Mouse (Mus musculus) MN1 (cell line): ENCODE data around the gene Pld1.

Experiments used
- DNase-seq: peaks from one replicate; pipeline ENCODE4 v3.0.0-alpha.2; 2016; ENCODE audit warnings: low spot score

Pld1 gene

DNA sequence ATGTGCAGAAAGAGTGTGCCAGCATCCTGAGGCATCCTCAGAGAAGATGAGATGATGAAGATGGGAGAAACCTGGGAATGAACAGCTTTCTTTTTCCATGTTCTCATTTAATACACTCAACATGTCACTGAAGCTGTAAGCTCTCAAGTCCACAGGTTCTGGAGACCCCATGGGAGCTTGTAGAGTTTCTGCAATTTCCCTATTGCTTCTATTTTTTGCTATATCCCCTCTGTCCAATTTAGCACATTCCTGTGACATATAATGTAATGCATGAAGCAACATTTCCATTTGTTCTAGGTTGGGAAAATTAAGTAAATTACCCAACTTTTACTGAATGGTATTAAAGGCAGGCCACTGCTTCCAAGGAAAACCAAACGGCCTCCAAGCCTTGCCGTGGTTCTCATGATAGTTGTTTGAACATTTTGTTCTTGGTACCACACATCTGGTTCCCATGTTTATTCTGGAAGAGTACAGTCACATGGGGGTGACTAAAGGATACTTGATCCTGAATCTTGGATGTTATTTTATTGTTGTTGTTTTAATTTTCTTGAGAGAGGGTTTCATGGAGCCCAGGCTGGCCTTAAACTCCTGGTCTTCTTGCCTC is 52.7 kb downstream of the Pld1 start:
- DNase-seq: no peak

GRCm38 (mm10) chr3:27994175-27994990 is 55.9 kb downstream of the Pld1 start:
- DNase-seq: no peak

DNA sequence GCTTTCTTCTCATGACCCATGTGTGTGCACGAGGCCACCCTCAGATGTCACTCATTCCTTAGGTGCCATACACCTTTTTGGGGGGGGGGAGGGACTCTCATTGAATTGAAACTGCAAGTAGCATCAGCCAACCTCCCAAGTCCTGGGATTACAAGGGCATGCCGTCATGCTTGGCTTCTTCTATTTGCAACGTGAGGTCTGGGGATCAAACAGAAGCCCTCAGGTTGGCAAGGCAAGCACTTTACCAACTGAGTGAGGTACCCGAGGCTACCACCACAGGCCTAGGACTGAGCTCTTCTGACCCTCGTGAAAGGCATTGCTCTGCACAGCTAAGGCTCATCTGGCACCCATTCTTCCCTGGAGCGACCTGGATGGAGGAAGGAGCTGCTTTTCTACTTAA is 65.8 kb downstream of the Pld1 start:
- no peak for DNase-seq

DNA sequence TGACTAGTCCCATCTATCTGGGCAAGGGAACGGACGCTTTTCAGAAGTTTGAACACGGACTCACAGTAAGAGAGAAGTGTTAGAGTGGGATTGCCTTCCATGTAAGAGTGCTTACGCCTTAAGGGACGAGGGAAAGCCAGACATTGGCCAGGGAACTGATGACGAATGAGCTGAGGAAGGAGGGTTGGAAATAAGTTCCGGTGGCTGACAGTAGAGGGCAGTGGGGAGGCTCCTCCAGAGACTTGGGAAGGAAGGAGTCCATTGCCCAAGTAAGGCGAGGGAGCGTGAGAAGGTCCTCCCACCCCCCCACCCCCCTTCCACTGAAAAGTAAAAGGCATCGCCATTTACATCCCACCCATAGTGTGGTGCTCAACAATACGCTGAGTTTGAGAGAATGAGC is 69.2 kb downstream of the Pld1 start:
- no peak for DNase-seq

- DNase-seq: no peak
These were observed 69.9 kb downstream of the Pld1 start for GRCm38 (mm10) chr3:28008369-28008768.

GRCm38 (mm10) chr3:28012177-28012576 is 73.7 kb downstream of the Pld1 start:
- no peak for DNase-seq

DNA sequence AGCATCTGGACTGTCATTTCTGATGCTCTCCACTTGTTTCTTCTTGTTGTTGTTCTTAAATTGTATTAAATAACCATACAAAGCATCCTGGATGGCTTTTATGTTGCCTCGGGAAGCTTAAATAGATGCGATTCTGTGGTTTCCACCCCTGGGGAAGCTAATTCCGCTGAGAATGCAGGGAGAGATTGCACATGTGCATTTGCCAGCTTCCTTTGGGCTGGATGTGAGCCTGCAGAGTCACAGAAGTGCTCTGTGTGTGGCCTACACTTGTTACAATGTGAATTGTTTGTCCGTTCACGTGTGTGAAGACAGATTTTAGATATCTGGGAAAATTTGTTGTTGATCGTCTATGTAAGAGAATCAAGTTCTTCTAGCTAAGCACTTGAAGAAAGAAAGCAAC is 74.9 kb downstream of the Pld1 start:
- DNase-seq: no peak

DNA sequence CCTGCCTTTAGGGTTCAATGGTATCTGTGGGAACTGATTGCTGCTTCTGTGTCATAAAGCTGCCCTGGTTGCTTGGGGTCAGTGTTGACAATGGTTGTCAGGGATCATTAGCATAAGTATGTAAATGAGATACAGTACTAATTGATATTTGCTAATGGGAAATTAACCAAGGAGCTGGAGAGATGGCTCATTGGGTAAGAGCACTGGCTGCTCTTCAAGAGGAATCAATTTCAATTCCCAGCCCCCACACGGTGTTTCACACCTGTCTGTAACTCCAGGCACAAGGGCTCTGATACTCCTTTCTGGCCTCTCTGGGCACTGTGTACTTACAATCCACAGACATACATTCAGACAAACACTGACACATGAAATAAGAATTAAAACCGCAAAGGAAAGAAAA is 78.5 kb downstream of the Pld1 start:
- DNase-seq: no peak

GRCm38 (mm10) chr3:28019727-28020126 is 81.2 kb downstream of the Pld1 start:
- no peak for DNase-seq

DNA sequence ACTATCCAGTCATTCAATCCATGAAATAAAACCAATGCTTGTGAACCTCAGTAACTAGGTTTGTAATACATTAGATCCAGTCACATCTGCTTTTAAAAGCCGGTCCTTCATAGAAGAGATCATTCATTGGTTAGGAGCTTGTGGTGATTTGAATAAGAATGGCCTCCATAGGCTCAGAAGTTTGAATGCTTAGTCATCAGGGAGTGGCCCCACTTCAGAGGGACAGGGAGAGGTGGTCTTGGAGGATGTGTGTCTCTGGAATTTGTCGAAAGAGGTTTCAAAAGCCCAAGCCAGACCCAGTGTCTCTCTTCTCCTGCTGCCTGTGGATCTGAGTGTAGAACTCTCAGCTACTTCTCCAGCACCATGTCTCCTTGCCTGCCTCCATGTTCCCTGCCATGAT is 81.9 kb downstream of the Pld1 start:
- no peak for DNase-seq

DNA sequence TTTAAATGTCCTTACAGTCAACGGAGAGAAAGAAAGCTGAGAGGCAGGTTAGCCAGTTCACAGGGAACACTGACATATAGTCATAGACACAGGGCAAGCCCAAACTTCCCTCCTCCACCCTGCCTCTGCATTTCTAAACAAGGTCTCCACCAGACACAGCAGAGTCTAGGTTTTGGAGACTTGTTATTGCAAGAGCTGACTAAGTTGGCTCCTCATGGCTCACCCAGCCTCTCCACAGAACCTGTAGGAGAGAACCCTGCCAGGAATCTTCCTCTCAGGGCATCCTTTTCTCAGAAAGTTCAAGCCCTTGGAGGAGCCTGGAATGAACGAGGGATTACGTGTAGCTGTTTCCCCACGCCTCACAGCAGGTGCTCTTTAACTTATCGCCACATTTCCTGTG is 83.7 kb downstream of the Pld1 start:
- DNase-seq: no peak

- no peak for DNase-seq
These were observed 88.4 kb downstream of the Pld1 start for GRCm38 (mm10) chr3:28026876-28027275.

DNA sequence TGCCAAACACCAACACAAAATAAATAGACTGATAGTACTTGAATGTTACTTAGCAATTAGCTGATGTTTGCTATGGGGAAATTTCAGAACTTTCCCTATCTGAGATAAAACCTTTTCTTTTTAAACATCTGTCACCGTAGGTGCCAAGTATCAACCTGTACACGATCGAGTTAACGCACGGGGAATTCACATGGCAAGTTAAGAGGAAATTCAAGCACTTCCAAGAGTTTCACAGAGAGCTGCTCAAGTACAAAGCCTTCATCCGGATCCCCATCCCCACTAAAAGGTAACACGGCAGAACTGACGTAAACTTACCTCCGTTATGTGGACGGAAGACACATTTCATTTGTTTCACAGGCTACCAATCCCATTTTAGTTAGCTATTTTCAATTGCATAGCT is 90.0 kb downstream of the Pld1 start:
- no peak for DNase-seq

GRCm38 (mm10) chr3:28030860-28031259 is 92.4 kb downstream of the Pld1 start:
- DNase-seq: no peak

- no peak for DNase-seq
These were observed 93.2 kb downstream of the Pld1 start for GRCm38 (mm10) chr3:28031643-28032243.

DNA sequence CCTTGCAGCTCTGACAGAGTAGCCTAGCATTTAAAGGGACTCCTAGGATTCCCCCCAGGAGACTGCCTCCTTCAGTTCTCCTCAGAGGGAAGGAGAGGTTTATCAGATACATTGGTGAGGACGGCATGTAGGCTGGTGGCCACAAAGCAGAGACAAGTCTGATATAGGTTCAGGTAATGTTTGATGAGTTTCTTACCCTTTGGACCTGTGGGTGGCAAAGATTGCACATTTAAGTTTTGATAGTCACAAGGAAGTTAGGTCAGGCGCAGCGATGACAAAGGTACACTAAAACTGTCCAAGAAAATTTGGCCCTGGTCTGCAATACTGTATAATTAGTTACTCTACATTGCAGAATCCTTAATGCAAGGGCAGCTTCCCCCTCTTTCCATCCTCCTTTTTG is 95.4 kb downstream of the Pld1 start:
- no peak for DNase-seq

GRCm38 (mm10) chr3:28034707-28035333 is 96.3 kb downstream of the Pld1 start:
- no peak for DNase-seq

DNA sequence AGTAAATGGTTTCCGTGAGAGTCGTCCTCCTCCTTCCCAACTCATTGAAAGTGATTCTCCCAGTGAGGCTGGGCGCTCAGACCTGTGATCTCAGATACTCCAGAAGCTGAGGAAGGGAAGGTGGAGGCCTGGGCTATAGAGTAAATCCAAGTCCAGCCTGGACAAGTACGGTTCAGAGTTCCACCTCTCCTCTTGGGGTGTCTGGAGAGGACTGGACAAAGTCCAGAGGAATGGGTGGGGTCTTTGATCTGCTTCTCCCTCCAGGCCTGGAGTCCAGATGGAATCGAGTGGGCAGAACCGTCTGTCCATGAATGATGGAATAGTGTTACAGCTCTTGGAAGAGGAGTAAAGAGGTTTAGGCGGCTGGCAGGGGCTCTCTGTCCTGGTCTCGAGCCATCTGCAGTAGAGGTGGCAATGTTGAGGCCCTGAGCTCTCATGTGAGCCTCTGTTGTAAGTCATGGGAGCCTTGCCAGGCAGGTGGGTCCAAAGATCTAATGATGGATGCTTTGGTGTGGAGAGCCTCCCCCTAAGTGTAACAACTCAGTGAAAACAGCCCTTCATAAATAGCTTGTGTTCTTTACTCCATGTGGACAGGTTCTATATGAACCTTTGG is 98.9 kb downstream of the Pld1 start:
- no peak for DNase-seq

DNA sequence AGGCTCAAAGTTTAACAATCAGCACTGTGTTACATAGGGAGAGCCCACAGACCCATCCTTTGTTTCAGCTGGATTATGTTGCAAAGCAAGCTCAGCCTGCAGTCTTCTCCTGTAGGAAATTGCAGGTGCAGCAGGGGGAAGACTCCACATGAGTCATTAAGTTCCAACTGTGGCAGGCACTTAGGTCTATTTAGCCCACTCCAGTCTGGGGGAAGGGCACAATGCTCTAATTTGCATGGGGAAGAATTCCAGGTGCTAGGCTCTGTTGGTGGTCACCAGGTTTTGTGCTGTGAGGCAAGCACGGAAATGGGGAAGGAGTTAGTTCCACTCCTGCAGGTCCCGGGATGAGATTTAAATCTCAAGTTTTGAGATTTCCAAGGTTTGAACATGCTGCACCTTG is 99.6 kb downstream of the Pld1 start:
- no peak for DNase-seq

GRCm38 (mm10) chr3:28039760-28040159 is 101.3 kb downstream of the Pld1 start:
- no peak for DNase-seq

GRCm38 (mm10) chr3:28041236-28041635 is 102.7 kb downstream of the Pld1 start:
- no peak for DNase-seq

DNA sequence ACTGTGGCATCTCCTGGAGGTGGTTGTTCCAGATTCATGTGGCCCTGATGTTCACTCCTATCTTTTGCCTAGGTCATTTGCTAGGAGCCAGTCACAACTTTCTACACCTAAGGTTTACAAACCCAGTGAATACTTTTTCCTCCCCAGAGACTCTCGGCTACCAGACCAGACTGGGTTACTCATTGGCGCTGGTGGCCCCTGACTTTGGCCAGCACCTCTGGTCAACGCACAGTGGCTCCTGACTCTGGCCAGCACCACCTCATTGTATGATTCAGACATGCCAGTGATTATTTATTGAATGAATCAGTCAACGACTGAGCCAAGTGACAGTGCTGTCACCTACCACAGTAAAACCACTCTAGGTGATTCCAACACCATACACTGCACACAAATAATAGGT is 103.9 kb downstream of the Pld1 start:
- DNase-seq: no peak

GRCm38 (mm10) chr3:28047599-28047998 is 109.1 kb downstream of the Pld1 start:
- DNase-seq: no peak
